Mouse (Mus musculus) ES-E14 (cell line): ENCODE measurements at regions not wholly inside any gene's neighbourhood (a gene's known extent, or its start where the extent isn't known, plus 50 kb on each side); places are given as distances from the start of the nearest gene placed in this dataset.

Experiments used
- DNase-seq: peaks from one replicate; pipeline ENCODE4 v3.0.0-alpha.2; 2013; ENCODE audit warnings: low read depth, low spot score
- H3K27ac ChIP-seq: 2 replicates; pipeline ENCODE4 v1.5.1; 2012; ENCODE audit warnings: low read depth, mild to moderate bottlenecking, low read length, moderate library complexity, mixed read lengths; ENCODE audit not compliant: poor library complexity, insufficient read depth, severe bottlenecking
- H3K36me3 ChIP-seq: 2 replicates; pipeline ENCODE4 v1.6.1; 2012; ENCODE audit warnings: mild to moderate bottlenecking, low read length, moderate library complexity, mixed read lengths; ENCODE audit not compliant: control insufficient read depth, poor library complexity, insufficient read depth, severe bottlenecking
- H3K4me1 ChIP-seq, 2 experiments: fragments of 150-350 bp in 1 of 2; sonication (generic) in 1 of 2; 2 replicates each; pipeline ENCODE4 v1.6.1; 2012; ENCODE audit warnings: low read length in 2 of 2, mild to moderate bottlenecking in 1 of 2, mixed read lengths in 1 of 2; ENCODE audit not compliant: control insufficient read depth in 2 of 2, insufficient read depth in 2 of 2, poor library complexity in 1 of 2
- H3K4me3 ChIP-seq, 2 experiments: fragments of 150-350 bp in 1 of 2; sonication (generic) in 1 of 2; 2 replicates each; pipeline ENCODE4 v1.5.1; 2012; ENCODE audit warnings: low read length in 2 of 2, low read depth in 1 of 2, mild to moderate bottlenecking in 1 of 2, mixed read lengths in 1 of 2; ENCODE audit not compliant: insufficient read depth in 1 of 2, poor library complexity in 1 of 2, severe bottlenecking in 1 of 2
- H3K9ac ChIP-seq: 2 replicates; pipeline ENCODE4 v1.6.1; 2012; ENCODE audit warnings: low read depth, mild to moderate bottlenecking, low read length, mixed read lengths; ENCODE audit not compliant: poor library complexity, insufficient read depth, severe bottlenecking
- H3K9me3 ChIP-seq: fragments of 150-350 bp; sonication (generic); 2 replicates; pipeline ENCODE4 v1.6.1; 2012; ENCODE audit warnings: low read depth, mild to moderate bottlenecking, low read length; ENCODE audit not compliant: control insufficient read depth, insufficient read depth
- CHD2 ChIP-seq: IDR thresholded peaks from 2 replicates; pipeline ENCODE4 v1.6.1; 2014; ENCODE audit warnings: mild to moderate bottlenecking, low read depth, low read length, inconsistent platforms
- HCFC1 ChIP-seq: IDR thresholded peaks from 2 replicates; pipeline ENCODE4 v1.6.1; 2012; ENCODE audit warnings: low read length, inconsistent platforms, borderline replicate concordance; ENCODE audit not compliant: insufficient read depth
- MAFK ChIP-seq: IDR thresholded peaks from 2 replicates; pipeline ENCODE4 v1.6.1; 2014; ENCODE audit warnings: mild to moderate bottlenecking, low read depth, low read length, inconsistent platforms; ENCODE audit not compliant: insufficient read depth
- ZC3H11A ChIP-seq: IDR thresholded peaks from 2 replicates; pipeline ENCODE4 v1.6.1; 2012; ENCODE audit warnings: low read depth, mild to moderate bottlenecking, inconsistent platforms, low read length, borderline replicate concordance
- ZNF384 ChIP-seq: IDR thresholded peaks from 2 replicates; pipeline ENCODE4 v1.6.1; 2012; ENCODE audit warnings: low read depth, low read length, inconsistent platforms
- in situ Hi-C, 2 experiments: fragments of 600-800 bp; cut with MboI; formaldehyde crosslinking; loops; one replicate each; pipeline ENCODE4 v1.15.1; 2025; ENCODE audit warnings: low sequenced_read_pairs in 2 of 2, inconsistent platforms in 1 of 2; ENCODE audit not compliant: unreplicated experiment in 2 of 2

- TF ChIP-seq MAFK (no peak), CHD2 (no peak), ZNF384 (no peak), HCFC1 (no peak), ZC3H11A (no peak)
Measured at GRCm38 (mm10) chr3:148544929-148545328, 445.4 kb downstream of the Adgrl2 start.

GRCm38 (mm10) chr3:148542217-148542616 lies 448.1 kb downstream of the Adgrl2 start:
- Histone ChIP-seq H3K4me3 (no peak overlapping the region), H3K9ac (no peak overlapping the region), H3K4me1 (no peaks in the 10 kb centered on the region), H3K9me3 (no peaks in the 10 kb centered on the region), H3K36me3 (no peaks in the 10 kb centered on the region), H3K27ac (no peak overlapping the region)
- no peak for TF ChIP-seq MAFK
- TF ChIP-seq CHD2, result no peak
- TF ChIP-seq ZC3H11A, result no peak
- TF ChIP-seq HCFC1, result no peak
- no peak for TF ChIP-seq ZNF384
- no peak for DNase-seq
- in situ Hi-C loops, result no loop called here

More at GRCm38 (mm10) chr3:148544929-148545328, 445.4 kb downstream of the Adgrl2 start:
- Histone ChIP-seq H3K27ac (no peak overlapping the region), H3K9ac (no peak overlapping the region), H3K9me3 (no peaks in the 10 kb centered on the region), H3K4me1 (no peaks in the 10 kb centered on the region), H3K4me3 (no peak overlapping the region), H3K36me3 (no peaks in the 10 kb centered on the region)
- in situ Hi-C loops, result no loop called here
- DNase-seq, result no peak

- Histone ChIP-seq H3K4me1 (no peaks in the 10 kb centered on the region), H3K27ac (no peak overlapping the region), H3K36me3 (no peaks in the 10 kb centered on the region), H3K9me3 (no peaks in the 10 kb centered on the region), H3K4me3 (no peak overlapping the region), H3K9ac (no peak overlapping the region)
- no peak for TF ChIP-seq MAFK
- no peak for TF ChIP-seq HCFC1
- TF ChIP-seq CHD2, result no peak
- DNase-seq, result no peak
- in situ Hi-C loops, result no loop called here
Measured at GRCm38 (mm10) chr3:148537669-148538271, 452.6 kb downstream of the Adgrl2 start.

- TF ChIP-seq HCFC1, result no peak
- TF ChIP-seq ZC3H11A, result no peak
- TF ChIP-seq ZNF384, result no peak
- no peak for TF ChIP-seq CHD2
- TF ChIP-seq MAFK, result no peak
- no peaks in the 10 kb centered on the region for H3K36me3 ChIP-seq
- H3K9me3 ChIP-seq, result no peaks in the 10 kb centered on the region
- no peak overlapping the region for H3K27ac ChIP-seq
- H3K4me3 ChIP-seq, result no peak overlapping the region
- H3K9ac ChIP-seq, result no peak overlapping the region
- in situ Hi-C loops, result no loop called here
- no peaks in the 10 kb centered on the region for H3K4me1 ChIP-seq
- no peak for DNase-seq
Measured at GRCm38 (mm10) chr3:148529893-148530292, 460.5 kb downstream of the Adgrl2 start.

GRCm38 (mm10) chr3:148510381-148510780 lies 480.0 kb downstream of the Adgrl2 start:
- in situ Hi-C loops, result no loop called here
- no peak for DNase-seq
- no peak overlapping the region for H3K9ac ChIP-seq
- no peak overlapping the region for H3K4me3 ChIP-seq
- no peak overlapping the region for H3K27ac ChIP-seq
- no peak for TF ChIP-seq ZNF384
- no peak for TF ChIP-seq ZC3H11A
- no peak for TF ChIP-seq CHD2
- TF ChIP-seq HCFC1, result no peak
- no peak for TF ChIP-seq MAFK
- H3K36me3 ChIP-seq, result no peaks in the 10 kb centered on the region
- H3K9me3 ChIP-seq, result no peaks in the 10 kb centered on the region
- H3K4me1 ChIP-seq, result no peaks in the 10 kb centered on the region
